Mouse (Mus musculus): ENCODE results near the gene Rps29. TPM values are rescaled to one million over a fixed set of nuclear protein-coding genes. Genes with fewer than 3 reads are reported as not detected.

Gene Rps29
- polyA plus RNA-seq, 1 experiment from 2014 or later, result 1,642 TPM

- Histone ChIP-seq H3K36me3 (ENCODE audit: insufficient read depth, low read length) (no peaks in the 10 kb centered on the region), H3K9me3 (ENCODE audit: low read length) (no peaks in the 10 kb centered on the region), H3K4me1 (ENCODE audit: insufficient read depth, low read depth, low read length) (peaks cover 6% of the 10 kb centered on the region; the same call in 1 of the 2 replicates), H3K4me2 (replicated peaks; ENCODE audit: low read depth, low read length) (no peak overlapping the region), H3K9ac (replicated peaks; ENCODE audit: low read depth) (no peak overlapping the region), H3K27me3 (replicated peaks; ENCODE audit: insufficient read depth, low read length) (no peaks in the 10 kb centered on the region), H3K27ac (ENCODE audit: low read length) (no peak overlapping the region), H3K4me3 (ENCODE audit: low read depth, low read length) (no peak overlapping the region)
- 86% methylated on average over 9 of the region's 9 CpGs for WGBS
- ATAC-seq, result no peak
- TF ChIP-seq CTCF (IDR thresholded peaks at IDR 0.05), result no peak
- no peak for TF ChIP-seq EP300 (IDR thresholded peaks at IDR 0.05)
- DNase-seq (ENCODE audit: low spot score), result no peak
These were observed 31.1 kb upstream of the Rps29 start for GRCm38 (mm10) chr12:69190074-69190473.

- DNase-seq (ENCODE audit: low spot score), result no peak
- no peak for ATAC-seq
- H3K27ac ChIP-seq (ENCODE audit: low read length), result no peak overlapping the region
- H3K9ac ChIP-seq (replicated peaks; ENCODE audit: low read depth), result no peak overlapping the region
- H3K36me3 ChIP-seq (ENCODE audit: insufficient read depth, low read length), result no peaks in the 10 kb centered on the region
- no peak overlapping the region for H3K4me3 ChIP-seq (ENCODE audit: low read depth, low read length)
- peaks cover 10% of the 10 kb centered on the region; the same call in 1 of the 2 replicates for H3K4me1 ChIP-seq (ENCODE audit: insufficient read depth, low read depth, low read length)
- no peak for TF ChIP-seq CTCF (IDR thresholded peaks at IDR 0.05)
- no peak for TF ChIP-seq EP300 (IDR thresholded peaks at IDR 0.05)
- no peak overlapping the region for H3K4me2 ChIP-seq (replicated peaks; ENCODE audit: low read depth, low read length)
- no peaks in the 10 kb centered on the region for H3K27me3 ChIP-seq (replicated peaks; ENCODE audit: insufficient read depth, low read length)
- WGBS, result 55% methylated on average over 5 of the region's 5 CpGs
- no peaks in the 10 kb centered on the region for H3K9me3 ChIP-seq (ENCODE audit: low read length)
These were observed 28.0 kb upstream of the Rps29 start for GRCm38 (mm10) chr12:69186811-69187471.

- H3K36me3 ChIP-seq (ENCODE audit: insufficient read depth, low read length), result no peaks in the 10 kb centered on the region
- peak overlapping the region; percentile 97 for H3K4me2 ChIP-seq (replicated peaks; ENCODE audit: low read depth, low read length)
- peak overlapping the region; percentile 84; the same call in 1 of the 2 replicates for H3K9ac ChIP-seq (replicated peaks; ENCODE audit: low read depth)
- ATAC-seq, result no peak
- H3K4me3 ChIP-seq (ENCODE audit: low read depth, low read length), result peak overlapping the region; percentile 91
- no peaks in the 10 kb centered on the region for H3K27me3 ChIP-seq (replicated peaks; ENCODE audit: insufficient read depth, low read length)
- TF ChIP-seq EP300 (IDR thresholded peaks at IDR 0.05) (no peak), CTCF (IDR thresholded peaks at IDR 0.05) (no peak)
- no peaks in the 10 kb centered on the region for H3K9me3 ChIP-seq (ENCODE audit: low read length)
- DNase-seq (ENCODE audit: low spot score), result no peak
- H3K27ac ChIP-seq (ENCODE audit: low read length), result peak overlapping the region; percentile 94; the same call in 1 of the 2 replicates
- 62% methylated on average over 7 of the region's 7 CpGs for WGBS
- H3K4me1 ChIP-seq (ENCODE audit: insufficient read depth, low read depth, low read length), result peaks cover 10% of the 10 kb centered on the region; the same call in 1 of the 2 replicates
These were observed 26.4 kb upstream of the Rps29 start for GRCm38 (mm10) chr12:69185371-69185770.

GRCm38 (mm10) chr12:69184342-69185295 is 25.6 kb upstream of the Rps29 start:
- Histone ChIP-seq H3K27me3 (replicated peaks; ENCODE audit: insufficient read depth, low read length) (no peaks in the 10 kb centered on the region), H3K4me3 (ENCODE audit: low read depth, low read length) (peak overlapping the region; percentile 91), H3K4me1 (ENCODE audit: insufficient read depth, low read depth, low read length) (peaks cover 10% of the 10 kb centered on the region; the same call in 1 of the 2 replicates), H3K36me3 (ENCODE audit: insufficient read depth, low read length) (no peaks in the 10 kb centered on the region), H3K9me3 (ENCODE audit: low read length) (no peaks in the 10 kb centered on the region), H3K9ac (replicated peaks; ENCODE audit: low read depth) (peak overlapping the region; percentile 84), H3K27ac (ENCODE audit: low read length) (peak overlapping the region; percentile 94), H3K4me2 (replicated peaks; ENCODE audit: low read depth, low read length) (peak overlapping the region; percentile 97)
- TF ChIP-seq EP300 (IDR thresholded peaks at IDR 0.05), result no peak
- no peak for TF ChIP-seq CTCF (IDR thresholded peaks at IDR 0.05)
- DNase-seq (ENCODE audit: low spot score) (peak; percentile 48), ATAC-seq (peak; percentile 62)
- 2% methylated on average over 62 of the region's 86 CpGs for WGBS

GRCm38 (mm10) chr12:69183583-69184308 is 24.8 kb upstream of the Rps29 start, which contains the start of the genes Rpl36al and Mgat2:
Gene Rpl36al (minus strand): TSS chr12:69184083.
Gene Mgat2 (plus strand): TSS chr12:69184157.
- Histone ChIP-seq H3K36me3 (ENCODE audit: insufficient read depth, low read length) (no peaks in the 10 kb centered on the region), H3K27ac (ENCODE audit: low read length) (peak within 1 kb of the TSS; percentile 94), H3K4me3 (ENCODE audit: low read depth, low read length) (peak within 1 kb of the TSS; percentile 91), H3K27me3 (replicated peaks; ENCODE audit: insufficient read depth, low read length) (no peaks in the 10 kb centered on the region), H3K9ac (replicated peaks; ENCODE audit: low read depth) (peak within 1 kb of the TSS; percentile 84), H3K9me3 (ENCODE audit: low read length) (no peaks in the 10 kb centered on the region), H3K4me2 (replicated peaks; ENCODE audit: low read depth, low read length) (peak within 1 kb of the TSS; percentile 97), H3K4me1 (ENCODE audit: insufficient read depth, low read depth, low read length) (peaks cover 10% of the 10 kb centered on the region; the same call in 1 of the 2 replicates)
- DNase-seq (ENCODE audit: low spot score) (peak; percentile 98), ATAC-seq (peak; percentile 100)
- TF ChIP-seq CTCF (IDR thresholded peaks at IDR 0.05) (no peak), EP300 (IDR thresholded peaks at IDR 0.05) (no peak)
- 2% methylated on average over 79 of the region's 84 CpGs for WGBS

All from lung, postnatal 0 days (tissue).